Mouse (Mus musculus): Measurements from ENCODE around the gene Casz1. TPM values are rescaled to one million over a fixed set of nuclear protein-coding genes. Genes with fewer than 3 reads are reported as not detected.
A peak's percentile ranks its signal among the peaks of the same experiment; 100 is the strongest.

Gene Casz1
- polyA plus RNA-seq, 1 experiment: 13.5 TPM

DNA sequence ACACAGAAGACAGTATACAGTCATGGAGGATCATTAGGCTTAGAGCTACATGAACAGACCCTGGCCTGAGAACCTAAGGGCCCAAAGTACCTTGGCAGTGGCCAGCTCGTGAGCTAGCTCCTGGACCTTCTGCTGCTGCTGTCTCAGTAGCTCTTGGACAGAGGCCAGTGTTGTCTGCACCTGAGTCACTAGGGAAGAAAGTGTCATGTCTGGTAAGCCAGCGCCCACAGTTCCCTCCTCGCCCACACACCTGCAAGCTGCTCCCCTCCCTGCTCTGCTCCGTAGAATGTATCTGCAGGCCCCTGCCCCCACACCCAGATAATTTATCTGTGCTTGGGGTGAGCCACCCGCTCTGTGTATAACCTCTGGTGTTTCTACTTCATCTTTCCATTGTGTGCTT is 161.9 kb downstream of the Casz1 start:
- H3K27me3 ChIP-seq (replicated peaks; ENCODE audit: control insufficient read depth, insufficient read depth, low read length): no peaks in the 10 kb centered on the region
- H3K4me3 ChIP-seq (ENCODE audit: insufficient read depth, low read depth, low read length): no peak overlapping the region
- 84% methylated on average over 5 of the region's 5 CpGs for WGBS
- H3K4me1 ChIP-seq (ENCODE audit: control insufficient read depth, insufficient read depth, low read length): peaks cover 8% of the 10 kb centered on the region
- no peak for DNase-seq
- H3K27ac ChIP-seq (ENCODE audit: insufficient read depth, low read depth, low read length): no peak overlapping the region
- no peaks in the 10 kb centered on the region for H3K36me3 ChIP-seq (ENCODE audit: control insufficient read depth, insufficient read depth, low read length)
- TF ChIP-seq POLR2A (IDR thresholded peaks at IDR 0.05; ENCODE audit: low read depth, low read length): no peak
- TF ChIP-seq CTCF (conservative IDR thresholded peaks at IDR 0.05; ENCODE audit: insufficient read depth, insufficient read length, low read depth, low read length): no peak

DNA sequence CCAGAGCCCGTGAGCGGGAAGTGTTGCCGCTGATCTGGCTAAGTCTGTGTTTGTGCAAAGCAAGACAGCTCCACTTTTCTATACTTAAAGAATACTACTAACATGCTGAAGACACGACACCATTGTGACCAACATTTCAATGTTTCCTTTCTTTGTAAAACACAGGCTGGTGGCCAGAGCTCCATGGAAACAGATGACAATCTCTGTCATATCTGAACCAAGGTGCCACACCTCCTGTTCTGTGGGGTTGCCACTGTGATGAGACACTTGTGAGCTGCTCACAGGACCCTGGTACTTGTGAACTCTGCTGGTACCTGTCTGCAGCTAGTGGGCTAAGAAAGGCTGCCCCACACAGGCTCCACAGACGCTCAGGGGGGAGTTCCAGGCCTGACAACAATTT is 164.6 kb downstream of the Casz1 start:
- WGBS: 81% methylated on average over 5 of the region's 5 CpGs

DNA sequence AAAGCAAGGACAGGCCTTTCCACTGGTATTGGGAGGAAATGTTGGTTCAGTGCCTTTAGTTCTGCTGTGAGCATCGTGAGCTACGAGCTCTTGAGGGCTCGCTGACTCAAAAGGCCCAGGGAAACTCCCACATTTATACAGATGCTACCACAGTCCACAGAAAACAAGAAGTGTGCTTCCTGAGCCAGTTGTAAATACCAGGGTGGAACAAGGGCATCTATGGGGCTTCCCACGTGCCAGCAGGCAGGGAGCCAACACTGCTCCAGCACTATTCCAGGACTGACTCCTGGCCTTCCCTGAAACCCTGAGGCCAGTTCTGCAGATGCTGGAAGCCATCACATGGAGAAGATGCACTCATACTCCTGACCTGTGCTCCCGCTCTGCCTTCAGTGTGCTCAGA is 165.4 kb downstream of the Casz1 start:
- DNase-seq: peak; percentile 78
- TF ChIP-seq POLR2A (IDR thresholded peaks at IDR 0.05; ENCODE audit: low read depth, low read length) (no peak), CTCF (conservative IDR thresholded peaks at IDR 0.05; ENCODE audit: insufficient read depth, insufficient read length, low read depth, low read length) (no peak)
- Histone ChIP-seq H3K36me3 (ENCODE audit: control insufficient read depth, insufficient read depth, low read length) (no peaks in the 10 kb centered on the region), H3K27me3 (replicated peaks; ENCODE audit: control insufficient read depth, insufficient read depth, low read length) (no peaks in the 10 kb centered on the region), H3K4me3 (ENCODE audit: insufficient read depth, low read depth, low read length) (no peak overlapping the region), H3K4me1 (ENCODE audit: control insufficient read depth, insufficient read depth, low read length) (peaks cover 10% of the 10 kb centered on the region), H3K27ac (ENCODE audit: insufficient read depth, low read depth, low read length) (no peak overlapping the region)
- WGBS: 25% methylated on average over 5 of the region's 5 CpGs

More for the DNA sequence above, 164.6 kb downstream of the Casz1 start:
- H3K4me1 ChIP-seq (ENCODE audit: control insufficient read depth, insufficient read depth, low read length): peaks cover 10% of the 10 kb centered on the region
- TF ChIP-seq POLR2A (IDR thresholded peaks at IDR 0.05; ENCODE audit: low read depth, low read length): no peak
- TF ChIP-seq CTCF (conservative IDR thresholded peaks at IDR 0.05; ENCODE audit: insufficient read depth, insufficient read length, low read depth, low read length): no peak
- no peaks in the 10 kb centered on the region for H3K36me3 ChIP-seq (ENCODE audit: control insufficient read depth, insufficient read depth, low read length)
- DNase-seq: no peak
- no peak overlapping the region for H3K4me3 ChIP-seq (ENCODE audit: insufficient read depth, low read depth, low read length)
- no peaks in the 10 kb centered on the region for H3K27me3 ChIP-seq (replicated peaks; ENCODE audit: control insufficient read depth, insufficient read depth, low read length)
- no peak overlapping the region for H3K27ac ChIP-seq (ENCODE audit: insufficient read depth, low read depth, low read length)

- Histone ChIP-seq H3K4me3 (ENCODE audit: insufficient read depth, low read depth, low read length) (no peak overlapping the region), H3K36me3 (ENCODE audit: control insufficient read depth, insufficient read depth, low read length) (no peaks in the 10 kb centered on the region), H3K4me1 (ENCODE audit: control insufficient read depth, insufficient read depth, low read length) (peaks cover 10% of the 10 kb centered on the region), H3K27ac (ENCODE audit: insufficient read depth, low read depth, low read length) (no peak overlapping the region), H3K27me3 (replicated peaks; ENCODE audit: control insufficient read depth, insufficient read depth, low read length) (no peaks in the 10 kb centered on the region)
- TF ChIP-seq POLR2A (IDR thresholded peaks at IDR 0.05; ENCODE audit: low read depth, low read length): no peak
- TF ChIP-seq CTCF (conservative IDR thresholded peaks at IDR 0.05; ENCODE audit: insufficient read depth, insufficient read length, low read depth, low read length): no peak
- 64% methylated on average over 4 of the region's 4 CpGs for WGBS
- DNase-seq: peak; percentile 54
Measured at GRCm38 (mm10) chr4:148970742-148971141, 166.5 kb downstream of the Casz1 start.

- no peak for DNase-seq
- Histone ChIP-seq H3K36me3 (ENCODE audit: control insufficient read depth, insufficient read depth, low read length) (no peaks in the 10 kb centered on the region), H3K27ac (ENCODE audit: insufficient read depth, low read depth, low read length) (no peak overlapping the region), H3K4me1 (ENCODE audit: control insufficient read depth, insufficient read depth, low read length) (peaks cover 10% of the 10 kb centered on the region), H3K27me3 (replicated peaks; ENCODE audit: control insufficient read depth, insufficient read depth, low read length) (no peaks in the 10 kb centered on the region), H3K4me3 (ENCODE audit: insufficient read depth, low read depth, low read length) (no peak overlapping the region)
- no peak for TF ChIP-seq POLR2A (IDR thresholded peaks at IDR 0.05; ENCODE audit: low read depth, low read length)
- no peak for TF ChIP-seq CTCF (conservative IDR thresholded peaks at IDR 0.05; ENCODE audit: insufficient read depth, insufficient read length, low read depth, low read length)
- WGBS: 53% methylated on average over 3 of the region's 3 CpGs
Measured at GRCm38 (mm10) chr4:148971613-148972242, 167.5 kb downstream of the Casz1 start.

- no peak overlapping the region for H3K27ac ChIP-seq (ENCODE audit: insufficient read depth, low read depth, low read length)
- DNase-seq: peak; percentile 33
- peaks cover 10% of the 10 kb centered on the region for H3K4me1 ChIP-seq (ENCODE audit: control insufficient read depth, insufficient read depth, low read length)
- TF ChIP-seq POLR2A (IDR thresholded peaks at IDR 0.05; ENCODE audit: low read depth, low read length): no peak
- no peak for TF ChIP-seq CTCF (conservative IDR thresholded peaks at IDR 0.05; ENCODE audit: insufficient read depth, insufficient read length, low read depth, low read length)
- H3K27me3 ChIP-seq (replicated peaks; ENCODE audit: control insufficient read depth, insufficient read depth, low read length): no peaks in the 10 kb centered on the region
- 64% methylated on average over 14 of the region's 14 CpGs for WGBS
- no peak overlapping the region for H3K4me3 ChIP-seq (ENCODE audit: insufficient read depth, low read depth, low read length)
- no peaks in the 10 kb centered on the region for H3K36me3 ChIP-seq (ENCODE audit: control insufficient read depth, insufficient read depth, low read length)
Measured at GRCm38 (mm10) chr4:148972707-148973106, 168.5 kb downstream of the Casz1 start.

- WGBS: 72% methylated on average over 14 of the region's 14 CpGs
- no peak for TF ChIP-seq CTCF (conservative IDR thresholded peaks at IDR 0.05; ENCODE audit: insufficient read depth, insufficient read length, low read depth, low read length)
- TF ChIP-seq POLR2A (IDR thresholded peaks at IDR 0.05; ENCODE audit: low read depth, low read length): no peak
Measured at GRCm38 (mm10) chr4:148973387-148973786, 169.2 kb downstream of the Casz1 start.

More at GRCm38 (mm10) chr4:148973387-148973786, 169.2 kb downstream of the Casz1 start:
- Histone ChIP-seq H3K36me3 (ENCODE audit: control insufficient read depth, insufficient read depth, low read length) (no peaks in the 10 kb centered on the region), H3K4me3 (ENCODE audit: insufficient read depth, low read depth, low read length) (no peak overlapping the region), H3K4me1 (ENCODE audit: control insufficient read depth, insufficient read depth, low read length) (peaks cover 13% of the 10 kb centered on the region), H3K27ac (ENCODE audit: insufficient read depth, low read depth, low read length) (no peak overlapping the region), H3K27me3 (replicated peaks; ENCODE audit: control insufficient read depth, insufficient read depth, low read length) (no peaks in the 10 kb centered on the region)
- no peak for DNase-seq
